18 mouse cellular contexts compared by ENCODE assay signal in the genomic region with DNA sequence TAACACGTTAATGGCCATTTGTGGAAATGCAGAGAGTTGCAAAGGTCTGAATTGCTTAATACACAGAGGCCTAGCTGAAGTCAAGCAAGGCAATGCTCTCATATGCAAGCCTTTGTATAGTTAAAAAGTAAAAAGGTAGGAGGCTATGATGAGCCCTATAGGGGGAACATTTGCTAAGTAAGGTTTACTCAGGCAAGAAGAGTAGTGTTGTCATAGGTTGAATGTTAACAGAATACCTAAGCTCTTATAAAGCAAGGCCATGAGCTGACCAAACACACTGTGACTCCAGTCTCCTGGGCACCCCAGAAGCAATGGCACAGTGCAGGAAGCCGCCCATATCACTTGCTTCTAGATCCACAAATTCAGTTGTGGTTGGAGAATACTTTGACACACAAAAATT.
A peak's percentile ranks its signal among the peaks of the same experiment; 100 is the strongest.
DNase-seq lines count a peak whose midpoint lies in the region; ATAC-seq lines count a peak whose summit lies in the region.
"Had no signal": no experiment of that assay in that cellular context is flagged by ENCODE, and none has a peak within 500 bp of the region (broad histone marks: within the 10 kb centered on the region; RNA-seq: fewer than 3 reads in every experiment).

No protein-coding gene starts in this region.

- H3K9me3 ChIP-seq in kidney, embryonic 15.5 days (replicated peaks), result no peaks in the 10 kb centered on the region
- H3K9me3 ChIP-seq in kidney, embryonic 16.5 days (ENCODE audit: low read length), result no peaks in the 10 kb centered on the region

- no peaks in the 10 kb centered on the region for H3K4me1 ChIP-seq in kidney, embryonic 15.5 days
- no peaks in the 10 kb centered on the region for H3K4me1 ChIP-seq in kidney, embryonic 16.5 days (ENCODE audit: insufficient read depth, low read length)

- no peak overlapping the region for H3K9ac ChIP-seq in kidney, embryonic 15.5 days
- H3K9ac ChIP-seq in kidney, embryonic 16.5 days (replicated peaks; ENCODE audit: low read length), result no peak overlapping the region

- no peaks in the 10 kb centered on the region for H3K36me3 ChIP-seq in kidney, embryonic 15.5 days
- no peaks in the 10 kb centered on the region for H3K36me3 ChIP-seq in kidney, embryonic 16.5 days (ENCODE audit: insufficient read depth, low read length)
- H3K36me3 ChIP-seq: G1E had no signal

- no peak for DNase-seq in kidney, postnatal 14 days
- DNase-seq in kidney, adult 8-10 months, result no peak
- DNase-seq: adrenal gland, adult 2 months; adrenal gland, adult 8-10 months; adrenal gland, postnatal 10 days; adrenal gland, postnatal 14 days; adrenal gland, postnatal 25 days; adrenal gland, postnatal 36 days; cerebellum, adult 11 months; cerebellum, adult 11-12 months; cerebellum, adult 18-20 months had no signal

- no peak overlapping the region for H3K4me3 ChIP-seq in kidney, embryonic 15.5 days (replicated peaks)
- no peak overlapping the region for H3K4me3 ChIP-seq in kidney, embryonic 16.5 days (ENCODE audit: low read length)

- no peak overlapping the region for H3K27ac ChIP-seq in kidney, embryonic 15.5 days
- no peak overlapping the region for H3K27ac ChIP-seq in kidney, embryonic 16.5 days (ENCODE audit: low read length)

- no peaks in the 10 kb centered on the region for H3K27me3 ChIP-seq in kidney, embryonic 15.5 days
- H3K27me3 ChIP-seq in kidney, embryonic 16.5 days (ENCODE audit: insufficient read depth, low read length), result no peaks in the 10 kb centered on the region
- H3K27me3 ChIP-seq: CH12.LX, Patski had no signal

- H3K4me2 ChIP-seq in kidney, embryonic 15.5 days, result no peak overlapping the region
- H3K4me2 ChIP-seq in kidney, embryonic 16.5 days (replicated peaks; ENCODE audit: low read depth, low read length), result no peak overlapping the region

- ATAC-seq in kidney, embryonic 15.5 days (replicated peaks; ENCODE audit: low FRiP score), result peak; percentile 67; the same call in 1 of the 2 replicates
- ATAC-seq in kidney, embryonic 16.5 days (ENCODE audit: low FRiP score, low TSS enrichment), result peak; percentile 87
- ATAC-seq: activated CD4-positive, CD25-positive, alpha-beta regulatory T cell, adult 4 months; CD4-positive, CD25-positive, alpha-beta regulatory T cell, adult 4 months; Patski had no signal

- 72% methylated on average over 2 of the region's 2 CpGs for WGBS in kidney, embryonic 15.5 days
- 73% methylated on average over 2 of the region's 2 CpGs for WGBS in kidney, embryonic 16.5 days
